In genomic region chr11:119427986-119428385, GRCm38 (mm10) we compare ENCODE assay signal across 7 mouse cellular contexts. TPM values are rescaled to one million over a fixed set of nuclear protein-coding genes. Genes with fewer than 3 reads are reported as not detected.
A peak's percentile ranks its signal among the peaks of the same experiment; 100 is the strongest.
DNase-seq lines count a peak whose midpoint lies in the region; ATAC-seq and TF ChIP-seq lines count a peak whose summit lies in the region.

No protein-coding gene starts in this region.

- no peaks in the 10 kb centered on the region for H3K9me3 ChIP-seq in lung, postnatal 0 days (ENCODE audit: low read length)
- no peaks in the 10 kb centered on the region for H3K9me3 ChIP-seq in hindbrain, embryonic 10.5 days
- no peaks in the 10 kb centered on the region for H3K9me3 ChIP-seq in liver, embryonic 13.5 days (replicated peaks)
- no peaks in the 10 kb centered on the region for H3K9me3 ChIP-seq in stomach, postnatal 0 days (ENCODE audit: control insufficient read depth, low read length)

- WGBS in lung, postnatal 0 days = 84% methylated on average over 5 of the region's 5 CpGs
- WGBS in lung, adult 2 months = 80% methylated on average over 5 of the region's 5 CpGs
- 87% methylated on average over 5 of the region's 5 CpGs for WGBS in hindbrain, embryonic 10.5 days
- WGBS in liver, embryonic 13.5 days (ENCODE audit: insufficient replicate concordance) = 86% methylated on average over 5 of the region's 5 CpGs
- 79% methylated on average over 5 of the region's 5 CpGs for WGBS in stomach, postnatal 0 days

- no peak overlapping the region for H3K4me3 ChIP-seq in lung, postnatal 0 days (ENCODE audit: low read depth, low read length)
- H3K4me3 ChIP-seq in lung, adult 2 months (replicated peaks; ENCODE audit: extremely low read depth, low read depth, low read length) = no peak overlapping the region
- peak overlapping the region; percentile 45; the same call in 1 of the 2 replicates for H3K4me3 ChIP-seq in hindbrain, embryonic 10.5 days
- H3K4me3 ChIP-seq in liver, embryonic 13.5 days (replicated peaks) = no peak overlapping the region
- H3K4me3 ChIP-seq in stomach, postnatal 0 days (ENCODE audit: low read depth, low read length) = no peak overlapping the region

- DNase-seq in lung, postnatal 0 days (ENCODE audit: low spot score) = no peak
- no peak for DNase-seq in lung, adult 2 months
- no peak for DNase-seq in hindbrain, embryonic 10.5 days (ENCODE audit: low spot score)
- DNase-seq in liver, embryonic 13.5 days = no peak
- DNase-seq in stomach, postnatal 0 days (ENCODE audit: low spot score) = no peak
- no peak for DNase-seq in frontal cortex, postnatal 10 days (ENCODE audit: low spot score in 2 of 2)

- peak overlapping the region; percentile 20; the same call in 1 of the 2 replicates for H3K4me2 ChIP-seq in lung, postnatal 0 days (replicated peaks; ENCODE audit: low read depth, low read length)
- H3K4me2 ChIP-seq in liver, embryonic 13.5 days = peak overlapping the region; percentile 44
- H3K4me2 ChIP-seq in stomach, postnatal 0 days (replicated peaks; ENCODE audit: low read depth) = no peak overlapping the region

- TF ChIP-seq EP300 in lung, postnatal 0 days (IDR thresholded peaks at IDR 0.05) = no peak
- no peak for TF ChIP-seq EP300 in stomach, postnatal 0 days (optimal IDR thresholded peaks at IDR 0.05)

- 0 out of 2 replicates have a peak, but pooled peaks cover 3% of the 10 kb centered on the region for H3K4me1 ChIP-seq in lung, postnatal 0 days (ENCODE audit: insufficient read depth, low read depth, low read length)
- peaks cover 3% of the 10 kb centered on the region for H3K4me1 ChIP-seq in lung, adult 2 months (ENCODE audit: control insufficient read depth, insufficient read depth, low read length)
- peaks cover 15% of the 10 kb centered on the region for H3K4me1 ChIP-seq in hindbrain, embryonic 10.5 days (replicated peaks)
- H3K4me1 ChIP-seq in liver, embryonic 13.5 days (replicated peaks) = peaks cover 38% of the 10 kb centered on the region
- no peaks in the 10 kb centered on the region for H3K4me1 ChIP-seq in stomach, postnatal 0 days (replicated peaks; ENCODE audit: control insufficient read depth, insufficient read depth)

- H3K27me3 ChIP-seq in lung, postnatal 0 days (replicated peaks; ENCODE audit: insufficient read depth, low read length) = no peaks in the 10 kb centered on the region
- H3K27me3 ChIP-seq in hindbrain, embryonic 10.5 days (ENCODE audit: insufficient read depth, poor library complexity, severe bottlenecking) = peaks cover 10% of the 10 kb centered on the region; the same call in 1 of the 2 replicates
- H3K27me3 ChIP-seq in liver, embryonic 13.5 days = no peaks in the 10 kb centered on the region
- no peaks in the 10 kb centered on the region for H3K27me3 ChIP-seq in stomach, postnatal 0 days (ENCODE audit: control insufficient read depth, insufficient read depth, low read length)

- ATAC-seq in lung, postnatal 0 days = no peak
- no peak for ATAC-seq in liver, embryonic 13.5 days (ENCODE audit: low read depth)
- no peak for ATAC-seq in stomach, postnatal 0 days (ENCODE audit: low FRiP score, low TSS enrichment)
- ATAC-seq in megakaryocyte progenitor cell, adult 5-6 weeks (replicated peaks; ENCODE audit: poor library complexity) = no peak

- H3K9ac ChIP-seq in lung, postnatal 0 days (replicated peaks; ENCODE audit: low read depth) = no peak overlapping the region
- H3K9ac ChIP-seq in liver, embryonic 13.5 days = no peak overlapping the region
- no peak overlapping the region for H3K9ac ChIP-seq in stomach, postnatal 0 days (ENCODE audit: low read length)

- no peak for TF ChIP-seq POLR2A in lung, adult 2 months (IDR thresholded peaks at IDR 0.05; ENCODE audit: borderline replicate concordance, extremely low read depth, low read depth, low read length)

- 0 out of 2 replicates have a peak overlapping the region, but pooled peaks have one; percentile 9 for H3K27ac ChIP-seq in lung, postnatal 0 days (ENCODE audit: low read length)
- no peak overlapping the region for H3K27ac ChIP-seq in hindbrain, embryonic 10.5 days
- peak overlapping the region; percentile 41; the same call in 1 of the 2 replicates for H3K27ac ChIP-seq in liver, embryonic 13.5 days
- H3K27ac ChIP-seq in stomach, postnatal 0 days (replicated peaks) = peak overlapping the region; percentile 49

- H3K36me3 ChIP-seq in lung, postnatal 0 days (ENCODE audit: insufficient read depth, low read length) = peaks cover 43% of the 10 kb centered on the region
- H3K36me3 ChIP-seq in hindbrain, embryonic 10.5 days = no peaks in the 10 kb centered on the region
- H3K36me3 ChIP-seq in liver, embryonic 13.5 days = peaks cover 75% of the 10 kb centered on the region
- peaks cover 14% of the 10 kb centered on the region for H3K36me3 ChIP-seq in stomach, postnatal 0 days (ENCODE audit: control insufficient read depth, insufficient read depth, low read length)

- no peak for TF ChIP-seq CTCF in lung, postnatal 0 days (IDR thresholded peaks at IDR 0.05)
- TF ChIP-seq CTCF in lung, adult 2 months (IDR thresholded peaks at IDR 0.05; ENCODE audit: insufficient read depth, low read length) = no peak
- no peak for TF ChIP-seq CTCF in stomach, postnatal 0 days (IDR thresholded peaks at IDR 0.05; ENCODE audit: low read depth)

RNA-seq across cellular contexts. Expression of gene Rnf213, which starts 35.1 kb away (rescaled TPM):
- 8.2 and 9.7 TPM in 2 replicates for polyA plus RNA-seq in lung, postnatal 0 days (2015; fragmentation: Nextera tagmentation; extraction: Ambion mirVana)
- 19.5 and 24.3 TPM in 2 replicates for polyA plus RNA-seq in lung, adult 2 months (2012; rRNA removed)
- 1.5 and 1.8 TPM in 2 replicates for polyA plus RNA-seq in hindbrain, embryonic 10.5 days (2016; fragmentation: Nextera tagmentation; extraction: Ambion mirVana)
- polyA plus RNA-seq in liver, embryonic 13.5 days (2015; fragmentation: Nextera tagmentation; extraction: Ambion mirVana) = 3.1 and 3.2 TPM in 2 replicates
- polyA plus RNA-seq in stomach, postnatal 0 days (2015; fragmentation: Nextera tagmentation; extraction: Ambion mirVana) = 4.4 and 5.5 TPM in 2 replicates
- 62.9 and 69.5 TPM in 2 replicates for total RNA-seq in megakaryocyte progenitor cell, adult 5-6 weeks (2015)
- 36.4 and 45.5 TPM in 2 replicates for total RNA-seq in megakaryocyte progenitor cell, adult 5-6 weeks (2017)
